Mouse (Mus musculus) heart, adult 2 months (tissue): ENCODE results near the gene Cebpa. TPM values are rescaled to one million over a fixed set of nuclear protein-coding genes. Genes with fewer than 3 reads are reported as not detected.

Experiments used
- DNase-seq, 2 experiments: peaks; one replicate each; pipeline ENCODE4 v3.0.0; 2021
- H3K27ac ChIP-seq: fragments of 200-600 bp; 2 replicates; pipeline ENCODE4 v1.8.1; 2022
- H3K27me3 ChIP-seq: fragments of 200-500 bp; 2 replicates; pipeline ENCODE4 v1.6.1; 2012; ENCODE audit warnings: mild to moderate bottlenecking, low read length, inconsistent platforms, mixed read lengths; ENCODE audit not compliant: control insufficient read depth, insufficient read depth
- H3K36me3 ChIP-seq: fragments of 200-500 bp; 2 replicates; pipeline ENCODE4 v1.6.1; 2012; ENCODE audit warnings: low read length, inconsistent platforms; ENCODE audit not compliant: control insufficient read depth, insufficient read depth
- H3K4me1 ChIP-seq: fragments of 200-500 bp; 2 replicates; pipeline ENCODE4 v1.6.1; 2011; ENCODE audit warnings: low read length; ENCODE audit not compliant: control insufficient read depth, insufficient read depth
- H3K4me3 ChIP-seq: fragments of 200-600 bp; 2 replicates; pipeline ENCODE4 v1.8.1; 2022
- H3K79me2 ChIP-seq: fragments of 200-500 bp; replicated peaks from 2 replicates; pipeline ENCODE4 v1.6.1; 2012; ENCODE audit warnings: mild to moderate bottlenecking, inconsistent platforms, low read length, moderate library complexity, mixed read lengths; ENCODE audit not compliant: control insufficient read depth, insufficient read depth
- H3K9ac ChIP-seq: fragments of 200-500 bp; 2 replicates; pipeline ENCODE4 v1.6.1; 2012; ENCODE audit warnings: low read depth, mild to moderate bottlenecking, control low read depth, inconsistent platforms, low read length, mixed read lengths
- CTCF ChIP-seq: fragments of 200-600 bp; IDR thresholded peaks from 2 replicates; pipeline ENCODE4 v1.8.1; 2022; ENCODE audit warnings: antibody characterized with exemption, mild to moderate bottlenecking, moderate library complexity
- EP300 ChIP-seq: fragments of 200-500 bp; IDR thresholded peaks from 2 replicates; pipeline ENCODE4 v1.6.1; 2011; ENCODE audit warnings: low read depth, low read length, control low read depth; ENCODE audit not compliant: insufficient read depth
- POLR2A ChIP-seq: fragments of 200-500 bp; IDR thresholded peaks from 2 replicates; pipeline ENCODE4 v1.6.1; 2011; ENCODE audit warnings: mild to moderate bottlenecking, low read depth, low read length, control low read depth; ENCODE audit not compliant: insufficient read depth
- WGBS: fragments of 180-500 bp; shearing (Covaris S2); methylation state at CpG from one replicate; pipeline ENCODE4 v1.1.7; 2018; 5-methylcytosine and 5-hydroxymethylcytosine counted together
- intact Hi-C: fragments of 180-260 bp; cut with DNase I; formaldehyde crosslinking; loops from one replicate; pipeline ENCODE4 v1.15.1; 2025
- polyA plus RNA-seq: library from polyadenylated mRNA; depleted of rRNA; stranded (reverse); fragments of >200 nt; gene quantifications from 2 replicates; pipeline ENCODE4 v1.2.3, GENCODE M21; 2012
- total RNA-seq, 2 experiments: library from RNA; stranded (reverse); gene quantifications; 2 replicates each; pipeline ENCODE4 v1.2.3; 2021

The Cebpa gene
- total and polyA plus RNA-seq, 3 experiments = 7.3 to 16.5 (median 7.8) TPM

DNA sequence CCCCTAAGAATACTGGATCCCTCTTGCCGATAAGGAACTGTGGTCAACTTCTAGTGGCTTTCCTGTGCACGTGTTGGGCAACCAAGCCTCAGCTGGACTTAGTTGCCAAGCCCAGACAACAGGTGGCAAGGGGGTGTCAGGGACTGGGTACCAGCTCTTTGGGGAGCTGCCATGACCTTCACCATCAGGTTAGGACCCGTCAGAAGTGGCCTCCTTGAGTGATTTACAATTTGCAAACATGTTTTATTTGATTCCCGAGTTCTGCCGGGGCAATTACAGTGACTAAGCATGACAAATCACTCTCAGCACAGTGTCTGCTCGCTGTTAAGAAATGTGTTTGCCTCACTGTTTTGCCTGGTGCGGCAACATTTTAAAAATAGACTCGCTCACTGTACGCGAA is 7.9 kb downstream of the Cebpa start:
- H3K27me3 ChIP-seq = no peaks in the 10 kb centered on the region
- 59% methylated on average over 10 of the region's 10 CpGs for WGBS
- H3K27ac ChIP-seq = no peak overlapping the region

DNA sequence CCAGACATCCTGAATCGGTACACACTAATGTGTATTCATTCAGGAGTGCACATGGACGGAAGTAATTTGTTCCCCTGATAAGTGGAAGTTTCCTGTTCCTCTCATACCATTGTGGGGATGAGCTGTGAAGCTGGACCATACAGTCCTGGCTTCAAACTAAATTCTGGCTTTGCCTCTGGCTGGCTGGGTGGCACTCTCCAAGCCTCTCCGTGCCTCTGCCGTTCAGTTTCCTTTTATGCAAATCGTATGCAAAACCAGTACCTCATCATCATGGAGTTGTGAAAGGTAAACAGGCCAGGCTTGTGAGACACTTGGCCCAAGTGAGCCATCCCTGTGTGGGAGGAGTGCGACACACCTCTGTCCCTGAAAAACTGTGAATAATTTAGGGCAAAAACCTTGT is 8.6 kb downstream of the Cebpa start:
- Histone ChIP-seq H3K9ac (no peak overlapping the region), H3K4me1 (no peaks in the 10 kb centered on the region), H3K36me3 (no peaks in the 10 kb centered on the region), H3K27me3 (no peaks in the 10 kb centered on the region), H3K4me3 (no peak overlapping the region), H3K79me2 (no peaks in the 10 kb centered on the region), H3K27ac (no peak overlapping the region)
- intact Hi-C loops = no loop called here
- TF ChIP-seq EP300 (no peak), POLR2A (no peak)
- DNase-seq = no peak
- 34% methylated on average over 6 of the region's 6 CpGs for WGBS

More for the DNA sequence above, 7.9 kb downstream of the Cebpa start:
- no peaks in the 10 kb centered on the region for H3K36me3 ChIP-seq
- H3K4me3 ChIP-seq = no peak overlapping the region
- H3K79me2 ChIP-seq = no peaks in the 10 kb centered on the region
- no peaks in the 10 kb centered on the region for H3K4me1 ChIP-seq
- DNase-seq = peak in 1 of 2 experiments; percentile 16
- intact Hi-C loops = no loop called here
- H3K9ac ChIP-seq = no peak overlapping the region
- TF ChIP-seq CTCF (no peak), EP300 (no peak), POLR2A (no peak)

DNA sequence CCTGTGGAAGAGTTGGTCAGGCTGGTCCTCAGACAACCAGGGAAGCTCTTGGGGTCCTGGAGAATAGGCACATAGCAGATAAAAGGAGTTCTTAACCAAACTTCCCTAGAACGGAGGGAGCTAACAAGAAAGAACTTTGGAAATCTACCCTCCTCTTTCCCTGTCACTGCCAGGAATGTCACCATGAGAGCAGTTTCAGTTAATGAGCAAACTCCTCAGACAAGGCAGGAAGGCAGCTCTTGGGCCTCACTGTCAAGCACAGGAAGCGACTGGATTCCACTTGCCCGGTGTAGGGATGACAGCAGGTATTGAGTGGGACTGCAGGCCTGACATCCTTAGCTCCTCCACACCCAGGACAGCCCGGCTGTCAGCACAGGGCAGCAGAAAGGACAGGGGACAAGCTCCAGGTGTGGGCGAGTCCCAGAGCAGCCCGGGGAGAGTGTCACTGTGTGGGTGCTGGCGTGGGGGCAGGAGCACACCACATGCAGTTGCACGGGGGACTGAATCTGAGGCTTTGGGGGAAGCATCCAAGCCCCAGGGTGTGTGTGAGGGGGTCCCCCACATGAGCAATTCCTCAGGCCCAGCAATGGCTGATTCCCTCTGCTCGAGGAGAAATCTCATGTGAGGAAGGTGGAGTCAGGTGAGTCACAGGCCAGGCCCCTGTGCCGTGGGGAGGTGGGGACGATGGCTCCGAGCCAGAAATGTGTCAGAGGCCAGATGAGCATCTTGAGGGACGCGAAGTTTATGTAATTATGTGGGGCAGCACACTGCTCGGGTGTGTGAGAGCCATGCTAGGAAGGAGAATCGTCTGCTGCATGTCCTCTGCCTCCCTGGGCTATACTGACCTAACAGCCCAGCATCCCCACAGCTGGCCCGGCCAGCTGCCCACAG is 9.8 kb downstream of the Cebpa start:
- DNase-seq = no peak
- no peaks in the 10 kb centered on the region for H3K27me3 ChIP-seq
- no peak overlapping the region for H3K9ac ChIP-seq
- no peaks in the 10 kb centered on the region for H3K36me3 ChIP-seq
- intact Hi-C loops = no loop called here
- TF ChIP-seq CTCF = no peak
- no peak for TF ChIP-seq EP300
- TF ChIP-seq POLR2A = no peak
- H3K27ac ChIP-seq = no peak overlapping the region
- H3K4me3 ChIP-seq = no peak overlapping the region
- H3K79me2 ChIP-seq = no peaks in the 10 kb centered on the region
- WGBS = 55% methylated on average over 17 of the region's 17 CpGs
- H3K4me1 ChIP-seq = no peaks in the 10 kb centered on the region

DNA sequence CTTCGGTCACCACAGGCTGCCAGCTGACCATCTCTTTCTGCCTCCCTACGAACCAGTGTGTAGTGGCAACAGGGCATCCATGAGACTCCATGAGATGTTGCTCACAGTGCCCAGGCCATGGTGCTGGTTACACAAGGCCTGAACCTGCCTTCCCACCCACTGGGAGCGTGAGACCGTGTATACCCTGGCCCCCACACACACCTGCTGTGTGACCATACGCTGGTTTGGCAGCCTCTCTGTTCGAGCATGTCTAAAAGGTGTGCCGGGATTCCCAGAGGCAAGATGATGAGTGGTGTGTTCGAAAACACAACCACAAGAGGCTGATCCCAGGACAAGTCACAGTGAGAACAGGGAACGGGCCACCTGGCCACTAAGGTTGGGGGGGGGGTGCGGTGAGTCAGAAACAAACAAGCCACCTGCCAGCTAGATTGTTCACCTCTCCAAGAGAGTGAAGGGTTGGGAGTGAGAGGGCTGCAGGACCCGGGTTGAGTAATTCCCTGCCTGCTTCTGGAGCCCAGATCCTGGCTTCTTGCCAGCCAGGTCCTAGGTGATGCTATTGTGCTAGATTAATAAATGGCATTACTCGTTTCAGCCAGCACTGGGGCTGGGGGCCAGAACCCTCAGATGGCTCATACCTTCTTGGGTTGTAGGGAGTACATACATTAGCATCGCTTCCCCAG is 11.1 kb downstream of the Cebpa start:
- H3K4me1 ChIP-seq = no peaks in the 10 kb centered on the region
- H3K4me3 ChIP-seq = no peak overlapping the region
- H3K79me2 ChIP-seq = no peaks in the 10 kb centered on the region
- no peak for TF ChIP-seq EP300
- no peak for TF ChIP-seq CTCF
- no peak for TF ChIP-seq POLR2A
- H3K27ac ChIP-seq = no peak overlapping the region
- no peak for DNase-seq
- WGBS = 78% methylated on average over 13 of the region's 13 CpGs
- H3K27me3 ChIP-seq = no peaks in the 10 kb centered on the region
- H3K9ac ChIP-seq = no peak overlapping the region
- intact Hi-C loops = no loop called here
- H3K36me3 ChIP-seq = no peaks in the 10 kb centered on the region

DNA sequence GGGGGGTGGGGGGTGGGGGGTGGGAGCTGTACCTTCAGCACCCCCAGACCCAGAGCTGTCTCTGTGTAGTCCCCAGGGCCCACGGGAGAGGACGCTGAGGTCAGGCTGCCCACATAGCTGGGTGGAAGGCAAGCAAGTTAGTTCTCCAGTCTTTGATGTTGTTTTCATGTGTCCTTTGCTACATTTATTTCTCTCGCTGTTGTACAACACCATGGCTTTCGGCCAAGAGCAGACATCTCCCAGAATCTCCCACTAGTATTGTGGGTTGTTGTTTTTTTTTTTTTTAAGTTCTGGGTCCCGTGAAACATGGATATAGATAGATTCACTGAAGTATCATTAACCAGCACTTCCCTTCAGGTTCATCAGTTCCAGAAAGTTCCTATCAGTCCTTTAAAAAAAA is 11.8 kb downstream of the Cebpa start:
- H3K9ac ChIP-seq = no peak overlapping the region
- H3K79me2 ChIP-seq = no peaks in the 10 kb centered on the region
- H3K36me3 ChIP-seq = no peaks in the 10 kb centered on the region
- TF ChIP-seq POLR2A (no peak), CTCF (no peak), EP300 (no peak)
- no peak overlapping the region for H3K4me3 ChIP-seq
- WGBS = 79% methylated on average over 5 of the region's 5 CpGs
- no peak overlapping the region for H3K27ac ChIP-seq
- no peak for DNase-seq
- no peaks in the 10 kb centered on the region for H3K27me3 ChIP-seq
- intact Hi-C loops = no loop called here
- no peaks in the 10 kb centered on the region for H3K4me1 ChIP-seq

DNA sequence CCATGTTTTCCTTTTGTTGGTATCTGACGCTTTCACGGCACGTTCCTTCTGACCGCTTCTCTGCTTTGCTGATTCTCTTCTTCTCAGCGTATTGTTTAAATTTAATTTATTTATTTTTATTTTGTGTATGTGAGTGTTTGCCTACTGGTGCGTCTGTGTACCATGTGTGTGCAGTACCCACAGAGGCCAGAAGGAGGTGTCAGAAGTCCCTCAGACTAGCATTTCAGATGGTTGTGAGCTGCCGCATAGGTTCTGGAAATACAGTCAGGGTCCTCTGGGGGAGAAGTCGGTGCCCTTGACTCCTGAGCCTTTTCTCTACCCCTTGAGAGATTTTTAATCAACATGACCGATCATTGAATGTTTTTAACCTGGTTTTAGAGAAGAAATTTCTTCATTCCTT is 12.5 kb downstream of the Cebpa start:
- Histone ChIP-seq H3K27ac (no peak overlapping the region), H3K4me3 (no peak overlapping the region), H3K9ac (no peak overlapping the region), H3K79me2 (no peaks in the 10 kb centered on the region), H3K27me3 (no peaks in the 10 kb centered on the region), H3K36me3 (no peaks in the 10 kb centered on the region), H3K4me1 (no peaks in the 10 kb centered on the region)
- 95% methylated on average over 9 of the region's 9 CpGs for WGBS
- intact Hi-C loops = no loop called here
- no peak for TF ChIP-seq POLR2A
- 0 out of 2 replicates have a peak, but pooled peaks have one; percentile 15 for TF ChIP-seq CTCF
- TF ChIP-seq EP300 = no peak
- DNase-seq = no peak
